Mouse (Mus musculus) ES-E14 (cell line): ENCODE data around the gene Cryl1.

Experiments used
- CHD2 ChIP-seq: IDR thresholded peaks from 2 replicates; pipeline ENCODE4 v1.6.1; 2014; ENCODE audit warnings: mild to moderate bottlenecking, low read depth, low read length, inconsistent platforms
- HCFC1 ChIP-seq: IDR thresholded peaks from 2 replicates; pipeline ENCODE4 v1.6.1; 2012; ENCODE audit warnings: low read length, inconsistent platforms, borderline replicate concordance; ENCODE audit not compliant: insufficient read depth
- ZC3H11A ChIP-seq: IDR thresholded peaks from 2 replicates; pipeline ENCODE4 v1.6.1; 2012; ENCODE audit warnings: low read depth, mild to moderate bottlenecking, inconsistent platforms, low read length, borderline replicate concordance
- ZNF384 ChIP-seq: IDR thresholded peaks from 2 replicates; pipeline ENCODE4 v1.6.1; 2012; ENCODE audit warnings: low read depth, low read length, inconsistent platforms

DNA sequence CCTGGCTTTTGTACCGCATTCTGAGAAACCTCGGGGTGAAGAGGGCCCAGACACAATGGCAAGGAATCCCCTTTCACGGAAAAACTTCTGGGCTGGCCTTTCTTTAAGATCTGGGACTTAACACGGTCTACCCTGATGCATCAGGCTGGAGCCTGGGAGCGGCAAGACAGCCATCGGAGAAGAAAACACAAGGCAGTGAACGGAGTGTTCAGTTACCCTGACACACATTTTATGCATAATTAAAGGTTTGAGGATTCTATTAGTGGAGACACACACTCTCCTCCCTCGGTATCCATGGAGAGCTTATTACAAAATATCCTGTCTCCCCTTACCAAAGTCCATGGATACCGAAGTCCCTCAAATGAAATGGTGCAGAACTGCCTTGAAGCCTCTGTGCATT is 109.2 kb downstream of the Cryl1 start:
- no peak for TF ChIP-seq ZNF384
- no peak for TF ChIP-seq ZC3H11A
- no peak for TF ChIP-seq CHD2
- TF ChIP-seq HCFC1 = no peak
